Mouse (Mus musculus): ENCODE data around the gene Cxcr4.

- TF ChIP-seq GATA1 (IDR thresholded peaks at IDR 0.05; ENCODE audit: borderline replicate concordance, low read length) (no peak), FLI1 (IDR thresholded peaks at IDR 0.05; ENCODE audit: low read length) (no peak)
These were observed 5.7 kb downstream of the Cxcr4 start for GRCm38 (mm10) chr1:128586162-128586927.

Data from megakaryocyte, embryonic 14.5 days (primary cell).